Mouse (Mus musculus): Measurements from ENCODE around the gene Ostc.
A peak's percentile ranks its signal among the peaks of the same experiment; 100 is the strongest.

The Ostc gene

DNA sequence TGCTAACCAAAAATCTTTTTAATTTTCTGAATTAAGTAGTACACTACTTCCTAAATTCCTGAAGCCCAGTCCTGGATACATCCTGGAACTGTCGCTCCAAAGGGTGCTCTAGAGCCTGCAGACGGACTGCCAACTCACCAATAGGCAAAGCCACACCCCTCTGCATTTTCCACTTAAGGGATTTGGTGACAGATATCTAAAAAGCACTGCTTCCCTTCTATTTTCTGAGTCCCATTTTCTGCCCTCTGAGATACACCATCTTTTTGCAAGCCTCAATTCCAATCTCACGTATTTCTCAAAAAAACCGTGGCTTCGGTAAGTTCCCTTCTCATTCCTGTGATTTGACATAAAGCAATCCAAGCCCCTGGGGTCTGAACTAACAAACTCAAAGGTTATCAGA is 715 bp downstream of the Ostc start:
- DNase-seq = peak in 1 of 2 experiments; percentile 26

GRCm38 (mm10) chr3:130702289-130702688 is 7.0 kb downstream of the Ostc start:
- no peak for DNase-seq

- no peak for DNase-seq
Measured at GRCm38 (mm10) chr3:130697622-130698021, 11.6 kb downstream of the Ostc start.

GRCm38 (mm10) chr3:130694705-130695104 is 14.5 kb downstream of the Ostc start:
- DNase-seq = no peak

DNA sequence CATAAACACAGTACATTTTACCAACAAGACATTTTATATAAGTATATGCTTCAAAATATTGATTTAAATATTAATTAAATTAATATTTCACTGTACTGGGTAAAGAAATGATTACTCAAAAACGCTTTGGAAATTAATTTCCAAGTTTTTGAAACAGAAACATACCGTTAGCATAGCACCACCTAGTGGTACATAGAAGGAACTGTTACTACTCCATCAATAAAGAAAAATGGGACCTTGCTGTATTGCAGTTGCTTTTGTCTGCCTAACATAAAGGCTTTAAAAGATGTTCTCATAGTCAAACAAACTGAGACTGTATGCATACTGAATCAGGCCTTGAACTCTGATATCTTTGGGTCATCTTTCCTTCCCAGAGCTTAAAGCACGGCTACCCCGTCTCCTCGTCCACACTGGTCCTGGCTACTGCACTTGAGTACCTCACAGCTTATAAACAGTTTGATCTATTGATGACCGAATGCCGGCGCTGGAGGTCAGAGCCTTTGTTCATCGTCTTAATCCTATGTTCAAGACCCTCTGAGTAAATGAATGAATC is 15.1 kb downstream of the Ostc start:
- no peak for DNase-seq

GRCm38 (mm10) chr3:130691596-130692170 is 17.6 kb downstream of the Ostc start:
- DNase-seq = peak in 1 of 2 experiments; percentile 45

GRCm38 (mm10) chr3:130690834-130691595 is 18.2 kb downstream of the Ostc start:
- DNase-seq = peak; percentile 51 to 63

DNA sequence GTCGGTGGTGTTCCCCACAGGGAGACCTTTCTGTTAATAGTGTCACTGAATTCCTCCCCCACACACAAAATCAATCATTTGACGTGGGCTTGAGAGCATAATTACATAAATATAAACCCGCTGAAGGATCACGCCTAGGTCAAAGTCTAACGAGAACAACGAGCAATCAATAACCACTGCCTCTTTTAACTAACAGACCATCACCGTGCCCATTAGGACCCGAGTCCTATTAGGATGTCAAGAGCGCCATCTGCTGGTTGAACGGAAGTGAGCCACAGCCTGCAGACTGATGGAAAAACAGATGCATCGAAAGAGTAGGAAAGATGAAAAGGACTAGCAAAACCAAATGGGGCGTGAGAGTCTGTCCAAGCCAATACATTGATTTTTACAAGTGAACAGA is 19.6 kb downstream of the Ostc start:
- peak; percentile 80 to 93 for DNase-seq

DNA sequence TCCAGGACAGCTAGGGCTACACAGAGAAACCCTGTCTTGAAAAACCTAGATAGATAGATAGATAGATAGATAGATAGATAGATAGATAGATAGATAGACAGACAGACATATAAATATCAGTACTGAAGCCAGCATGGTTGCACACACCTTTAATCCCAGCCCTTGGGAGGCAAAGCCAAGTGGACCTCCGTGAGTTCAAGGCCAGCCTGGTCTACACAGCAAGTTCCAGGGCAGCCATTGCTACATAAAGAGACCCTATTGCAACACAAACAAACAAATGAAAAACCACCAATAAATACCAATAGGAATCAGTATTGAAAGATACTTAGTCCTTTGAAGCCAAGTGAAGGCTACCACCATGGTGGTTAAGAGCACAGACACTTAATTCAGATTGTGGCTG is 22.2 kb downstream of the Ostc start:
- DNase-seq = no peak

- no peak for DNase-seq
Measured at GRCm38 (mm10) chr3:130685014-130685366, 24.3 kb downstream of the Ostc start.

DNA sequence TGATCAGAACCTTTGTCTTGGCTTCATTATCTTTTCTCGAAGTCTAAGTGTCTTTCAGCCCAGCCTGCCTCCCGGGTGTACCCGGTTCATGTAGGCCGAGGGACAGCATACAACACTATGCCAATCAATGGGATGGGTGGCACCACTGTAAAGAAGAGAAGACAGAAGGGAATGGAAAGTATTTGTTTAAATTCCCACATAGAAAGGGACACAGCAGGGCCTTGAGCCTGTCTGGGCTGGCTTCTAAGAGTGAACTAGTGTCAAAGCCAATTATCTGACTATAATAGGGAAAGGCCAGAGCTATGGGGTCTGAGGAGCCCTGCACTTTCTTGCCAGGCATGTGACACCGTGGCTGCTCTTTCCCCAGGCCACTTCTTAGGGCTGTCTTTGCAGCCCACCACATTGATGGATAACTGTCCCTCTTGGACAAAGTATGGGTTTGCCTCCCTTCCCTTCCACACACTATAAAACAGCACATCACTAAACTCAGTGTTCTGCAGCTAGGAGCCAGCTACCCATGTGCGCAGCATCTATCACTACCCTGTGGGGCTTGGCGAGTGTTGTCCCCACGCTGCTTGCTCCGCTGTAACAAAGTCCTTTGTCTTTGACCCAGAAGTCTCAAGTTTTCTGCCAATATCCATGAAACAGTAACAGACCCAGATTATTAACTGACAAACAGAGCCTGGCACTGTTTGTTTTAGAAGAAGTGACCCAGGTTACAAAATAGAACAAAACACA is 24.8 kb downstream of the Ostc start:
- DNase-seq = peak; percentile 54 to 57

GRCm38 (mm10) chr3:130683836-130684235 is 25.4 kb downstream of the Ostc start:
- DNase-seq = peak in 1 of 2 experiments; percentile 16

- no peak for DNase-seq
Measured at GRCm38 (mm10) chr3:130682183-130682582, 27.1 kb downstream of the Ostc start.

GRCm38 (mm10) chr3:130681226-130681625 is 28.0 kb downstream of the Ostc start:
- no peak for DNase-seq

DNA sequence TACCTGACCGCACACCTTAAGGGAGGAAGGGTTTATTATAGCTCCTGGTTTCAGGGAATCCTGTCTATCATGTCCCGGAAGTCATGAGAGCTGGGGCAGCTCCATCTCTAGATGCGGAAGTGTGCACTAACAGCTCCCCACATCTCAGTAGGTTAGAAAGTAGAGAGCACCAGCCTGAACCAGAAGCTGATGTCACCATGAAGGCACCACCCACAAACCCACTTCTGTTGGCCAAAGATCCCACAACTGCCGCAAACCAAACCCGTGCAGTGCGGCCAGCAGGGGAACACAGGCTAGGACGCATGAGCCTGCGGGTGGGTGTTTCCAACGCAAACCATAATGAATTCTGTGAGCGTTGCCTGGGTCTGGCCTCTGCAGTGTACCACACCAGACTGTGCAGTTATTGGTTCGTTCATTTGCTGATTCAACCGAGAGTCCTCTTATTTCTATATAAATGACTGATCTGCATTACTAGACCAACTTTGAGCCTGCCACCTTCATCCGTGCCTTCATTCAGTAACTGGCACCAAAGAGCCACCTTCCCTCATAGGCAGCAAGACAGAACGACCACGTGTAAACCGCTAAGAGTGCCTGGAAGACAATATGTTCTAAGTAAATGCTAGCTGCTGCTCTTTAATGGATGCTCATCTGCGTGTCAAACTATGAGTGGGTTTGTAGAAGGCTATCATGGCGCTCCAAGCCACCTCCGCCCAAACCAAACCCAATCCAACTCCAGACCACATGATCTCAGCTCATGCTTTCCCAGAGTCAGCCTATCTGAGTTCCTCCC is 31.4 kb downstream of the Ostc start:
- DNase-seq = no peak

GRCm38 (mm10) chr3:130671291-130671690 is 38.0 kb downstream of the Ostc start:
- no peak for DNase-seq

DNA sequence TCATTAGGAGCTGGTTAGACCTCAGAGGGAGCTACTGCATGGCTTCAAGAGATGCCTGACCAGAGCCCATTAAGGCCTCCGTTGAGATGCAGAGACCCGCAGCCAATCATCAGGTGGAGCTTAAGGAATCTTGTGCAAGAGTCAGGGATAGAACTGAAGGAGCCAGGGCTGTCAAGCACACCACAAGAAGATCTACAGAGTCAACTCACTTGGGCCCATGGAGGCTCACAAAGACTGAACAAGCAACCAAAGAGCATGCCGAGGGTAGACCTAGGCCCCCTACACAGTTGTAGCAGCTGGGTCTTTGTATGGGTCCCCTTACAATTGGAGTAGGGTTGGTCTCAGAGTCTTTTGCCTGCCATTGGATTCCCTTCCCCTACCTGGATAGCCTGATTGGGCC is 46.7 kb downstream of the Ostc start:
- no peak for DNase-seq

GRCm38 (mm10) chr3:130660619-130661018 is 48.6 kb downstream of the Ostc start:
- no peak for DNase-seq

DNA sequence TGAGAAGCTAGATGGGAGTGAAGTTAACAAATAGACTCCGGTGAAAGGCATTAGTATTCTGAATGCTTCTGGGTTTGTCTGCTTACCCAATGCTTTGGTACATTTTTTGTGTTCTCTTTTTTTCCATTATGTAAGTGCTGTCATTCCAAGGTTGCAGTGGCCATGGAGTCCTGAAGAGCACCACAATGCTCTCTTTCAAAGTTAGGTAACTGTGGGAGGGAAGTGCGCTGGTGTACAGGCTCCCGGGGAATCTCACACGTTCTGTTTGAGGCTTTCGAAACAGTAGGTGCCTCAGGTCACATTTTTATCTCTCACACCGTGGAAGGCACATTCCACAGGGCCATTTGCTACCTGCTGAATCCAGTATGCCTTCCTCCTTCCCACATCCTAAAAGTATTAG is 59.7 kb downstream of the Ostc start:
- DNase-seq = no peak

DNA sequence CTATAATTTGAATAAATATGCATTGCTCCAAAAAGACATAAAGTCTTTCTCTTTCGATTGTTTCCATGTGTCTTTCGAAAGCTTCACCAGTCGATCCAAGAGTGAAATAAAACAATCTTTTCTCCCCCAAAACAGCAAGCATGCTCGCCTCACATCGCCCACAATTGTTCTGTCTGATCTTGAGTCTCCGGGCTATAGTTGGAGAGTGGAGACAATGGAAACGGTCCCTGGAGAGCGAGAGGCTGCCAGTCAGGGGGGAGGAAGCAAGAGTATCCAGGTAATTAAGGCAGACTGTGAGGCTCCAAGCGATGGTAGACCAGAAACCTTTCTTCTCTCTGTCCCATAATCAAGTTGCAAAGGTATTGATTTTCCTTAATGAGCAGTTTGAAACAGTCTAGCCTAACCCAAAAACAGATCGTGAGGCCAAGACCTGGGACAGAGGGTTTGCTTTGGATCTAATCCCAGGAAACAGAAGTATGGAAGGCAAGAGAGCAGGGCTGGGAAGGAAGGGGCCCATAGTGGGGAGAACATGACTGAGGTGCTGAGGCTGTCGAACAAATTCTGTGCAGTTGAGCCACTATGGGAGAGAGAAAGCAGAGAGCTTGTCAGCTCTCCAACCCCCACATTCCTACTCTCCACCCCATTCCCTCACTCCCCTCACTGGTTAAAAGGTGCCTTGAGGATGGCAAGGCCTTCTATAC is 63.0 kb downstream of the Ostc start:
- no peak for DNase-seq
